Mouse (Mus musculus) layer of hippocampus, postnatal 10 days (tissue): Measurements from ENCODE around the gene 1700067P10Rik. TPM values are rescaled to one million over a fixed set of nuclear protein-coding genes. Genes with fewer than 3 reads are reported as not detected.
A peak's percentile ranks its signal among the peaks of the same experiment; 100 is the strongest.

Source experiments
- DNase-seq, 2 experiments: peaks; one replicate each; pipeline ENCODE4 v3.0.0; 2021; ENCODE audit warnings: low spot score in 2 of 2
- total RNA-seq, 2 experiments: library from RNA; stranded (reverse); gene quantifications; 2 replicates each; pipeline ENCODE4 v1.2.3; 2021

The 1700067P10Rik gene
- total RNA-seq, 2 experiments from 2014 or later: not detected

DNA sequence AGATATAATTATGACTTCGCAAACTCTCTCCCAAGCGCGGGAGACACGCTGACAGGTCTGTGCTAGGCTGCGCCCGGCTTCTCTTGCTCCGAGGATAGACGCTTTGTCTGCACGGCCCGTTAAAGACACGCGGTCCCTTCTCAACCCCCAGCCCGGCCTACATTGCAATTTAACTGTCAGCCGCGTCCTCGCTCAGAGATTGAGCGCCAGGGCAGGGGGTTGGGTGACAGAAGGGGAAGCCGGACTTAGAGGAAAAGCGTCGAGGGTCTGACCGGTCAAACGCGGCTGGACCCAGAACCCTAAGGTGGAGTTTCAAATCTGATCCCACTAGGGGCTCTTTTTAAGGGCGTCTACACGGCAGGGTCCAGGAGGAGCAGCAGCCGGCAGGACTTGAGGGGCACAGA lies 6.6 kb downstream of the 1700067P10Rik start:
- DNase-seq: no peak

DNA sequence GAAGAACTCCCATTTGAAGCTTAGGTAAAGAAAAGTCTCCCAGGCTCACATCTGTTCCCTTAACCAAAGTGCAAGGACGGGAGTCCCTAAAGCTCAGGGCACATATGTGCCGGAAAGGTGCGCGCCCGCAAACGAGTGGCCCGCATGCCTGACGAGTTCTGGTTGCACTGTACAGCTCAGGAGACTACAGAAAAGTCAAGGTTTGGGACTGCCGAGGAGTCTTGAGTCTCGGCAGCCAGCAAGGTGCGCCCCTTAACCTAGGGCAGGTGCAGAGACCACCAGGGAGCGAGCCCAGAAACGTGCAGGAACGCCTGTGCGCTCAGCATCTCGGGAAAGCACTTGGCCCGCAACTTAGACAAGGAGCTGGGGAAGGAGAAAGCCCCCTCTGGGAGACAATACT lies 7.2 kb downstream of the 1700067P10Rik start:
- DNase-seq: no peak

DNA sequence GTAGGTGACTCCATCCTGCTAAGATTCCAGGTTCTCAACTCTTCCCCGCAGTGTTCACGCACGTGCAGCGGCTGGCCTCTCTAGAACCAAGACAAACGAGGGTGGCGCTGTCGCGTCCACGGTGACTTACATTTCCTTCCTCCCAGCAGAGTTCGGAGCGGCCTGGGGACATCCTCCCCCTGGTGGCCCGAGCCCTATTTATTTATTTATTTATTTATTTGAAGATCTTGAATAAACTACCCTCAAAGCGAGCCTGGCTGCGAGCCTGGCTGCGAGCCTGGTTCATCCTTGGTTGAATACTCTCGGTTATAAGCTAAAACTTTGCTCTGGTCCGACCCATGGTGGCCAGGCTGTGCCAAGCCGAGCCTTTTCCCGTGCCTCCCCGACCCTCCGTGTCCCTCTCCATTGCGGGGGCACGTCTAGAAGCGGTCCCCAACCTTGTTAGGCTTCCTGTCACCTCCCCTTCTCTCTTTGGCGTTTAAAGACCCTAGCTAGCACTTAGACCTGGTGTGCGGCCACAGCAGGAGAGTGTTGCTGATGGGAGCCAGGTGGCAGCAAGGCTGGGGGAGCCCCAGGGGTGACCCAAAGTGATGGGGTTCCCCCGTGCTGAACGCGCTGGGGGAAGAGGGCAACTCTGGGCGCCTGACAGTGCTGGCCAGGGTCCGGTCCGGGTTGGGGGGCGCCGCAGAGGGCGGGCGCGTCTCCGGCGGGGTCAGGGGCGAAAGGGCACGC lies 8.1 kb downstream of the 1700067P10Rik start:
- peak in 1 of 2 experiments; percentile 47 for DNase-seq

DNA sequence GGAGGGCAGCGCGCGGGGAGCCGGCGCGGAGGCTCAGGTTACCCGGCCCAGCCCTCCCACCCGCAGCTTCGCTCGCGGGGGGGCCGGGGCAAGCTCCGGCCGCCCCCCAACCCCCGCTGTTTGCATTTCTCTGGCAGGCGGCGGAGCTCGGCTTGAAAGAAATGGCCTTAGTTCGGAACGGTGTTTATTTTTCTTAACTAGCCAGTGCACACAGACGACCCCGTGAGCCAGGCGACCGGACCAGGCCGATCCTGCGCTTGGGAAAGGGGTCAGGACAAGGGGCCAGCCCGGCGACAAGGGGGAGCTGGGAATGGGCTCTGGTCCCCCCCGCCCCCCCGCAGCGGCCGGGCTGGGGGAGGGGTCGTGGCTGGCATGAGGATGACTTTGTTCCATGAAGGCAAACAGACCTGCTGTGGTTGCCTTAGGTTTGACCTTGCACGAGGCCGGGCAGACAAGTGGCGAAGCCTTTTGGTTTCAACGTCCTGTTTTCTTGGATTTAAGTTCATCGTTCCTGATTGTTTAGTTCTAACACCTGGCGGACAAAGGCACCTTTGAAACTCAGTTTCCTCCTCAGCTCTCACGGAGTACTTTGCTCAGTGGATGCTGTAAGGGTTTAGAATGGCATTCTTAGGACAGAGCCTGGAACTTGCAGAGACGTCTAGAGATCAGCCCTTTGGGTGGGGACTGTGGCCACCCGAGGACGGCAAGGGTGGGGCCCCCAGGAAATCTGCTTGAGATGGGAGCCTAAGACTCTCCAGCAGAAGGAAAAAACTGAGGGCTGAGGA lies 8.8 kb downstream of the 1700067P10Rik start:
- DNase-seq: no peak

DNA sequence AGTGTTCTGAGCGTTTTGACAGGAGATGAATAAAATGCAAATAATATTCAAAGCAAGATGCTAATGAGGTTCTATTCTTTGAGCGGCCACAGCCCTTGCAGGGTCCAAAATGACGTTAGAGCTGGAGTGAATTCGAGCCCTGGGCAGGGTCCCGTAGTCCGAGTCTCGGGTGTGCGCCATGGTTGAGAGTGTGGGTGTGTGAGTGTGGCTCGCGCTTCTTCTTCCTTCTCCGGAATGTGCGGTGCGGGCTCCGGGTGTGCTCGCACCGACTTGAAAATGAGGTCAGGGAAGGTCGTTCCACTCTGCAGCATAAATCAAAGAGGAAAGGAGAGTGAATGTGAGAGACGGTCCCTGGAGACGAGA lies 9.4 kb downstream of the 1700067P10Rik start:
- no peak for DNase-seq

DNA sequence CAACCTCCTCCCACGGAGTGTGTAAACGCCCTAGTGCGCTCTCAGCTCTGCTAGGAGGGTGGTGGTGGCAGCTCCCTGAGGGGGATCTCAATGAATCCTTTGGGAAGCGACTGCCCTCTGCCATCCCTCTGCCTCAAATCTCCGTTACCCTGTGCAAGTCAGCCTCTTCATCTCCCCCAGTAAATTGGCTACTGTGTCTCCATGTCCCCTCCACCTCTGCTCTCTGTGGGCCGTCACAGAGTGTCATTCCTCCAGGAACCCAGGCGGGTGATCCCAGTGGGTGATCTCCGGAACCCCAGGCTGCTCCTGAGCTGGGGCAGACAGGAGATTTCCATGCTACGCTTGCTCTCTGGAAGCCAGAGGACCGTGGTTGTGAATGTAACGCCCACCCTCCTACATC lies 10.2 kb downstream of the 1700067P10Rik start:
- DNase-seq: no peak

DNA sequence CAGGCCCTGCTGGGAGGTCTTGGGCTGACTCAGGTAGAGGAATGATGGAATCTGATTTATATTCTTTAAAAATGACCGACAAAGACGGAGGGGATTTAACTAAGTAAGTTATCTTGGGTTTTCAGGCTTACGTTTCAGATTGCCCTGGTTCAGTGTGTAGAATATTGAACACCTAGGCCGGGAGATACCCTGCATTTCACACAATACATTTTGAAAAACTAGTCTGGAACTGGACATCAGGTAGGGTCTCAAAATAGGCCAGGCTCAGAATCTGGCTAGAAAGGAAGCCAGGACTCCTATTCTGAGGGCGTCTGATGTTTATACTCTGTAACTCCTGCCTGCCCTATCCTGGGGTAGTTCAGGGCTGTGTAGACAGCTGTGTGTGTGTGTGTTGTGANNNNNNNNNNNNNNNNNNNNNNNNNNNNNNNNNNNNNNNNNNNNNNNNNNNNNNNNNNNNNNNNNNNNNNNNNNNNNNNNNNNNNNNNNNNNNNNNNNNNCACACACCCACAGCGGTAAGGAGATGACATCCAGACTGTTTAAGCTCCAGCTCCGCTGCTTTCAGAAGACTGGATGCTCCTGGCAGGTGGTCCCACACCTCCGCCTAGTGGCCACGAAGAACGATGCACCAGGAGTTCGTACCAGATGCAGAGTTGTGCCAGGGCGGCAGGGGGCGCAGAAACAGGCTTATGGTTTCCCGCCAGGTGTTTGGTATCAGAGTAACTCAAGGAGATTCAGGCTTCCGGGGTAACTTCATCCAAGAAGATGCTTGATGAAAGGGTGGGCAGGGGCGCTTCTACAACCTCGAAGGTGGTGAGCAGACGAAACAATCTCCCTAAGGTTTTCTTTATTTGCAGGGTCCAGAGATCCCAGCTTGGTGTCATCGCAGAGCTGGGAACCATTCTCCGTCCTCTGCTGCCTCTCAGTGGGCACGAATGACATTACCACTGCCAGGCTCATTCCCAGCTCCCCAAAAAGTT lies 11.6 kb downstream of the 1700067P10Rik start:
- peak; percentile 89 to 90 for DNase-seq

DNA sequence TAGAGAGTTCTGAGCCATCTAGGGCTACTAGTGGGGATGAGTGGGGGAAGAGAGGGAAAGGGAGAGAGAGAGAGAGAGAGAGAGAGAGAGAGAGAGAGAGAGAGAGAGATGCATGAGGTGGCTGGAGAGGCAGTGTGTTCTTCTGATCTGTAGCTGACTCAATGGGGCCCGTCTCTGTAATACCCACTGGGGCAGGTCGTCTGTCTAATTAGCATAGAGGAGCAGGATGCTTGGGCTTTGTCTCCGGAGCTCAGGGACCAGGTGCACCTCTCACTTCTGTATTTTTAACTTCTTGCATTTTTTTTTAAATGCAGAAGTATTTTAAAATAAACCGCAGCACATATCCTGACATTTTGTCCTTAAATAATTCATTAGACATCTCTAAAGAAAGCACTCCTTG lies 18.2 kb downstream of the 1700067P10Rik start:
- DNase-seq: no peak

DNA sequence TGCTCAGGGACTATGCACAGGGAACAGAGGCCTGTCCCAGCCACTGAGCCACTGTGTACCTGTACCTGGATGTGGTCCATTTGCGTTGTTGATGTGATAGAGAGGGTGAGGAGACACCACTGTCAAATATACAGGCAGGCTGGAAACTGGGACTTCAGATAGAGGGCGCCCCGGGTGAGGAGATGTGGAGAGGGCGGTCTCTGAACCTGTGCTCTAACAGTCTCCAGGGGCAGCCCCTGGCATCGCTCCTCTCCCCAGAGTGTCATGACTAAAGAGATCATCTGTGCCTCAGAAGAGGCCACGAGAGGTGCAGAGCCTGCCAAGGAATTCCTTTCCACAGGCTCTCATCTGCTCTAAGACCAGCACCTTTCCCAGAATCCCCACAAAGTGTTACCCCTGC lies 18.7 kb downstream of the 1700067P10Rik start:
- DNase-seq: no peak

DNA sequence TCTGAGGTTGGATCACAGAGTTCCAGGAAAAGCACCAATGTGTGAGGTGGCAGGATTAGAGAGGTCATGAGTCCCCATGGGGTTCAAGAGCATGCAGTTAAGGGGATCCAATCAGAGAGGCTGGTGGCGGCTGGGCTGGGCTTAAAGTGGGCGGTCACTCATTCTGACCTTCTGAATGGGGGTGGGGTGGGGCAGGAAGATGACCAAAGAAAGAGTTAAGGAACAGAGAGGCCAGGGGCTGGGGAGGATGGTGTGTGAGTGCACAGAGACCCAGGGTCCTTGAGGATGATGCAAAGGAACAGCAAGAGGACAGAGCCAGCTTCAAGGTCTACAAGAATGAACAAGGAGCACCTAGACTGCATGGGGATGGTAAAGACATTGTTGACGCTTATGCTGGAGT lies 19.4 kb downstream of the 1700067P10Rik start:
- no peak for DNase-seq

DNA sequence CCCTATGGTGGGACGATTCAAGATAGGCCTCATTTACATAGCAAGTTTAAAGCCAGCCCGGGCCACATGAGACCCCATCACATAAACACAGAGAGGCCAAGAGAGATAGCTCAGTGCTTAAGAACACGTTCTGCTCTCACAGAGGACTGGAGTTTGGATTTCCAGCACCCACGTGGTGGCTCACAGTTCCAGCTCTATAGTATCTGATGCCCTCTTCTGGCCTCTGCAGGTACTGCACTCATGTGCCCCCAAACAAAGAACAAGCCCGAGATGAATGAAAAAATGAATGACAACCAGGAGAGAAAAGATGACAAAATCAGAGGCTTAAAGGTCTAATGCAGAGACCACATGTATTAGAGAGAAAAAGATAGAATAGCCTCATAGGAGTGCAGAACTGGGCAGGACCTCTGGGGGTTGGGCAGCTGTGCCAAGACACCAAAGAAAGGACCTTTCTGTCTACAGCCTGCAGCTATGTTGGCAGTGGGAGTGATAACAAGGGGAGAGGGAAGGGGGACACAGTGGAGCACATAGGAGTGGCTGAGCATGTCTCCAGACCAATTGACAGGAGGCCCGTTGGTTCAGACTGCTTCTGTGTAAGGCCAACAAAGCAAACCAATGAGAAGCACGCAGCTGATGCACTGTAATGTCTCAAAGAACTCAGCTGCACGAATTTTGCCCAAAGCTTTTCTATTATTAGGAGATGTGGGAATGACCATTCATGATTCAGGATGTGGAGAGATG lies 21.6 kb downstream of the 1700067P10Rik start:
- DNase-seq: peak; percentile 56 to 62

DNA sequence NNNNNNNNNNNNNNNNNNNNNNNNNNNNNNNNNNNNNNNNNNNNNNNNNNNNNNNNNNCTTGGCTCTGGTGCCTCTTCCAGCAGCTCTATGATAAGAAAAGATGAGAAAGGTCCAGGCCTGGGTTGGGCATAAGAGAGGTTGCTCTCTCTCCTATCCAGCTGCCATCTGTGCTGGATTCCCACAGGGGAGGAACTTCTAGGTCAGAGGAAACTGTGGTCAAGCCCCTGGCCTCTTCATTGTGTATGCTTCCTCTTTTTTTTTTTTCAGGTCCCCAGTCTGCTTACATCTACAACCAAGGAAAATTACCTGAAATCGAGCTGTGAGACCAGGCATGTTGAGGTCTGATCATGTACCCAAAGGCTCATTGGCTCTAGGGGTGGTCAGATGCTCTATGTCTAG lies 29.5 kb downstream of the 1700067P10Rik start:
- DNase-seq: no peak

DNA sequence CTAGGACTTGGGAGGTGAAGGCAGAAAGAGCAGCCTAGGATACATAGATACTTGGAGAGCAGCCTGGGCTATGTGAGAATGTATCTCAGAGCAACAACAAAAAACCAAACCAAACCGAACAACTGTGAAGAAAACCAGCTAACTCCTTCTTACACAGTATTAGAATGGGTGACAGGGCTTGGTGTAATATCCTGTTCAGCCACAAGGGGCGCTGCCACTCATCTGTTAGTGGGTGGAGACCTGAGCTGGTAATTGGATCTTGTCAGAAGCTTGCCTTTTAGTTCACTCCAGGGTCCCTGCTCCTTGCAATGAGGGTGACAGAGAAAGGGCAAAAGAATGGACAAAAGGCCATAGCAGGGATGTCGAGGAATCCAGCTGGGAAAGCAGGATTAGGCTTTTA lies 30.5 kb downstream of the 1700067P10Rik start:
- DNase-seq: peak; percentile 85 to 86

DNA sequence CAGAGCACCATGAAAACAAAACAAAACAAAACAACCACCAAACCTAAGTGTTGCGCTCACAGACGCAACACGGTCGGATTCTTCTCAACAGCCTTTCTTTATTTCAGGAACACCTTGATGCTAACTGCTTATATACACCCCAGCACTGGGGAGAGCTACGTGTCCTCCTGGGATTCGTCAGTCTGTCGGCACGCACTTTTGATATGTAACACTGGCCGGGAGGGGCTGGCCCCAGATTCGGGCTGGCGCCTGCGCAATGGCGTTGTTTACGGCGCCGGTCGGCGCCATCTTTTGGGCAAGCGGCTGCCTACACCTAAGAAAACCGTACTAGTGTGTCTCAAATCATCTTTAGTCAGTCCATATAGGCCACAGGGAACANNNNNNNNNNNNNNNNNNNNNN lies 31.3 kb downstream of the 1700067P10Rik start:
- no peak for DNase-seq

DNA sequence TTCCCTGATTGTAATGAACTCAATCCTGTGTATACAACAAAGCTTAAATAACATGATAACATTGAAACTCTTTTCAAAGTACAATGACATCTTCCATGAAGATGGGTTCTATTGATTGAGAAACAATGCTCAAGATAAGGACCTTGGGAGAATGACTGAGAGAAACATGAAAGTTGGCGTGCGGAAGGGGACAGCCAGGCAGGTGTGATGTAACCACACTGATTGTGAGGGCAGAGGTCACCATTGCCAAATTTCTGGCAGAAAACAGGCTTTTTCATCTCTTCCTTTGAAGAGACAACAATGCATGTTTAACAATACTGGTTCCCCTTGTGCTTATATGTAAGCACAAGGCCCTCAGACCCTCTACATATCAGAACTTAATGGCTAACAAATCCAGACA lies 43.7 kb downstream of the 1700067P10Rik start:
- DNase-seq: no peak

Other genes starting within 250 kb of the 1700067P10Rik start
- gene Foxp4, start 164.7 kb upstream of the 1700067P10Rik start, total RNA-seq: 10 to 100 TPM; 51.1 to 57.6 TPM
- not detected for gene 1700122O11Rik, start 51.0 kb upstream of the 1700067P10Rik start, total RNA-seq
- gene 9830107B12Rik, start 56.9 kb downstream of the 1700067P10Rik start, total RNA-seq: not detected
- not detected for gene A530064D06Rik, start 78.0 kb downstream of the 1700067P10Rik start, total RNA-seq
- gene Trem1, start 143.4 kb downstream of the 1700067P10Rik start, total RNA-seq: not detected
- gene Trem3, start 158.5 kb downstream of the 1700067P10Rik start, total RNA-seq: not detected
- gene Treml4, start 175.0 kb downstream of the 1700067P10Rik start, total RNA-seq: not detected
- under 1 TPM; 0.13 to 0.37 TPM for gene Treml2, start 210.2 kb downstream of the 1700067P10Rik start, total RNA-seq
- gene B430306N03Rik, start 226.8 kb downstream of the 1700067P10Rik start, total RNA-seq: not detected